Mouse (Mus musculus) CH12.LX (cell line): ENCODE data around the gene Gm4767.
"Not testable (repeated sequence)": the region's sequence is repeated elsewhere in the genome, so short reads cannot be mapped to it uniquely, and the experiment has no call there.

Experiments
- CTCF ChIP-seq, 2 experiments: IDR thresholded peaks in 1 of 2; conservative IDR thresholded peaks in 1 of 2; 2 replicates each; pipeline ENCODE4 v1.5.1; 2011 to 2012; ENCODE audit warnings: low read depth in 2 of 2, low read length in 2 of 2, improper control_type of control experiment in 1 of 2, inconsistent platforms in 1 of 2, mild to moderate bottlenecking in 1 of 2, moderate library complexity in 1 of 2
- EP300 ChIP-seq: IDR thresholded peaks from 2 replicates; pipeline ENCODE4 v1.6.1; 2011; ENCODE audit warnings: low read length, improper control_type of control experiment
- JUND ChIP-seq: conservative IDR thresholded peaks from 2 replicates; pipeline ENCODE4 v1.6.1; 2011; ENCODE audit warnings: low read depth, low read length, improper control_type of control experiment
- MAFK ChIP-seq: IDR thresholded peaks from 2 replicates; pipeline ENCODE4 v1.6.1; 2011; ENCODE audit warnings: low read length, improper control_type of control experiment; ENCODE audit not compliant: insufficient replicate concordance
- MAX ChIP-seq: IDR thresholded peaks from 2 replicates; pipeline ENCODE4 v1.6.1; 2011; ENCODE audit warnings: low read length, improper control_type of control experiment
- POLR2A ChIP-seq: IDR thresholded peaks from 2 replicates; pipeline ENCODE4 v1.6.1; 2011; ENCODE audit warnings: low read depth, mild to moderate bottlenecking, improper control_type of control experiment, low read length
- POLR2AphosphoS2 ChIP-seq: IDR thresholded peaks from 2 replicates; pipeline ENCODE4 v1.6.1; 2011; ENCODE audit warnings: low read depth, low read length, improper control_type of control experiment
- RCOR1 ChIP-seq: conservative IDR thresholded peaks from 2 replicates; pipeline ENCODE4 v1.6.1; 2012; ENCODE audit warnings: low read depth, mild to moderate bottlenecking, inconsistent platforms, low read length, improper control_type of control experiment
- TCF12 ChIP-seq: IDR thresholded peaks from 2 replicates; pipeline ENCODE4 v1.6.1; 2014; ENCODE audit warnings: low read depth, mild to moderate bottlenecking, inconsistent platforms, low read length, improper control_type of control experiment
- USF2 ChIP-seq: conservative IDR thresholded peaks from 2 replicates; pipeline ENCODE4 v1.6.1; 2011; ENCODE audit warnings: low read depth, low read length, improper control_type of control experiment

DNA sequence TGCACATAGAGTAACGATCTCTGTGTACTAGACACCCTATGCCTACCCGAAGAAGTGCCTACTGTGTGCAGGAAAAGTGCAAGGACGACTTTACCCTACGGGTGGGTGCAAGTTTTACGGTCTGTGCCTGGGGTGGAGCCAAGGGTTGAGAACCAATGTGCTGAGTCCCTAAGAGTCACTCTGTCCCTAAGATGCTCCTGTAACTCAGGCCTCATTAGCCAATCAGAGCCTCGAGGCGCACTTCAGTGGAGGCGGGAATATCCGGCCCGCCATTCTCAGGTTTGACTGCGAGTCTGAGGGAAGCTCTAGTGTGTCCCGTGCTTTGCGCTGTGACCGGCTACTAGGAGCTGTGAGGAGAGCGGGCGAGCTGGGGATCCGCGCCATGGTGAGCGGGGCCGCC lies at the start of gene Gm4767:
- not testable (repeated sequence) for TF ChIP-seq POLR2AphosphoS2; POLR2A; MAX; JUND; MAFK; USF2; EP300; TCF12; CTCF (conservative IDR thresholded peaks at IDR 0.05 in 1 of 2, IDR thresholded peaks at IDR 0.05 in 1 of 2; ENCODE audit: low read depth in 2 of 2, low read length in 2 of 2); RCOR1
